Mouse (Mus musculus) limb, embryonic 13.5 days (tissue): ENCODE data around the gene Tmem165. TPM values are rescaled to one million over a fixed set of nuclear protein-coding genes. Genes with fewer than 3 reads are reported as not detected.
A peak's percentile ranks its signal among the peaks of the same experiment; 100 is the strongest.

Source experiments
- ATAC-seq: fragments of 200-750 bp; cut with Nextera tagmentation; 2 replicates; pipeline ENCODE4 v1.8.0; 2017; ENCODE audit warnings: low read depth, moderate number of reproducible peaks, moderate TSS enrichment; ENCODE audit not compliant: low FRiP score
- H3K27ac ChIP-seq: fragments of 300-500 bp; sonication (generic); 2 replicates; pipeline ENCODE4 v1.5.1; 2015; ENCODE audit warnings: inconsistent platforms, mild to moderate bottlenecking, moderate library complexity
- H3K27me3 ChIP-seq: fragments of 300-500 bp; sonication (generic); 2 replicates; pipeline ENCODE4 v1.6.1; 2015; ENCODE audit warnings: mild to moderate bottlenecking, inconsistent platforms
- H3K36me3 ChIP-seq: fragments of 300-500 bp; sonication (generic); 2 replicates; pipeline ENCODE4 v1.6.1; 2015; ENCODE audit warnings: inconsistent platforms, mild to moderate bottlenecking, moderate library complexity
- H3K4me1 ChIP-seq: fragments of 300-500 bp; sonication (generic); 2 replicates; pipeline ENCODE4 v1.6.1; 2015; ENCODE audit warnings: inconsistent platforms
- H3K4me2 ChIP-seq: fragments of 300-500 bp; sonication (generic); replicated peaks from 2 replicates; pipeline ENCODE4 v1.6.1; 2015; ENCODE audit warnings: inconsistent platforms, mild to moderate bottlenecking, moderate library complexity
- H3K4me3 ChIP-seq: fragments of 300-500 bp; sonication (generic); 2 replicates; pipeline ENCODE4 v1.5.1; 2015; ENCODE audit warnings: moderate library complexity, mild to moderate bottlenecking, inconsistent platforms
- H3K9ac ChIP-seq: fragments of 300-500 bp; sonication (generic); 2 replicates; pipeline ENCODE4 v1.6.1; 2015; ENCODE audit warnings: mild to moderate bottlenecking, inconsistent platforms
- H3K9me3 ChIP-seq: fragments of 300-500 bp; sonication (generic); 2 replicates; pipeline ENCODE4 v1.6.1; 2016; ENCODE audit warnings: inconsistent platforms
- WGBS: fragments of 180-500 bp; shearing (Covaris S2); methylation state at CpG from one replicate; pipeline ENCODE4 v1.1.7; 2015; 5-methylcytosine and 5-hydroxymethylcytosine counted together
- polyA plus RNA-seq: library from polyadenylated mRNA; unstranded; fragments of >200 nt; fragmentation: Nextera tagmentation; extraction: Ambion mirVana; gene quantifications from 2 replicates; pipeline ENCODE4 v1.2.1, GENCODE M21; 2015

Tmem165 gene
- polyA plus RNA-seq, 1 experiment from 2014 or later = 111 TPM

DNA sequence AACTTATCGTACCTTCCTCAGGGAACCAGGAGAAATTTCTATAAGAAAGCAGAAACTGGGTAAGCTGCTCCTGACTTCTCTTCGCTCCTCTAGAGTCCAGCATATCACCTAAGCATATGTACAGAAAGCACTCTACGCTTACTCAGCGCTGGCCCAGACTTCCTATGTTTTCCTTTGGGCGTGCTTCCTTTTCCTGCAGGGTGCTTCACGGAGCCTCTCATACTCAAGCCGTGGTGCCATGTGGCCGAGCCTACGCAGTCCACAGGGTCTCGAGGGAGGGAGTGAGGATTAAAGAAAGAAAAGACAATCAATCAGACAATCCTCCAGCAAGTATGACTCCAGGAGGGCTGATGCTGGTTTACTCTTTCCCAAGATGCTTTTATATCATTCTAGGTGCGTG is 6.8 kb upstream of the Tmem165 start:
- no peaks in the 10 kb centered on the region for H3K9me3 ChIP-seq
- no peaks in the 10 kb centered on the region for H3K27me3 ChIP-seq
- H3K27ac ChIP-seq = no peak overlapping the region
- 69% methylated on average over 11 of the region's 11 CpGs for WGBS
- H3K4me1 ChIP-seq = peaks cover 10% of the 10 kb centered on the region
- no peak overlapping the region for H3K4me3 ChIP-seq
- ATAC-seq = no peak
- no peak overlapping the region for H3K9ac ChIP-seq
- H3K4me2 ChIP-seq = no peak overlapping the region
- no peaks in the 10 kb centered on the region for H3K36me3 ChIP-seq

DNA sequence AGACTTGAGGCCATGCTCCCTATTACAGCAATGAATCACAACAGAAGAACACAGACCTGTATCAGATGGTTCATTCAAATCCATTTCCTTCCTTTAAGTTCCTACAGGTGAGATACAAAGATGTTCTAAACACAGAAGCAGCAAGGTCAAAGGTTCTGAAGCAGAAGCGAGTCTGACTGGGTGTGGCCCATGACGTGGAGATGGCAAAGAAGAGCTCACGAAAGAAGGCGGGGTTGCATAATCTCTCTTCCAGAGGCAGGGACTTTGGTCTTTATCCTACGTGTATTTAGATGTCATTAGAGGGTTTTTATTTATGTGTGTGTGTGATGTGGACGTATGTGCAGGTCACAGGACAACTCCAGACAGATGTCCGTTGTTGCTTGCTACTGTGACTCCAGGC is 6.0 kb upstream of the Tmem165 start:
- no peak for ATAC-seq
- Histone ChIP-seq H3K4me2 (no peak overlapping the region), H3K27ac (no peak overlapping the region), H3K4me3 (no peak overlapping the region), H3K36me3 (no peaks in the 10 kb centered on the region), H3K27me3 (no peaks in the 10 kb centered on the region), H3K4me1 (peaks cover 17% of the 10 kb centered on the region), H3K9me3 (no peaks in the 10 kb centered on the region), H3K9ac (no peak overlapping the region)
- 79% methylated on average over 7 of the region's 7 CpGs for WGBS

DNA sequence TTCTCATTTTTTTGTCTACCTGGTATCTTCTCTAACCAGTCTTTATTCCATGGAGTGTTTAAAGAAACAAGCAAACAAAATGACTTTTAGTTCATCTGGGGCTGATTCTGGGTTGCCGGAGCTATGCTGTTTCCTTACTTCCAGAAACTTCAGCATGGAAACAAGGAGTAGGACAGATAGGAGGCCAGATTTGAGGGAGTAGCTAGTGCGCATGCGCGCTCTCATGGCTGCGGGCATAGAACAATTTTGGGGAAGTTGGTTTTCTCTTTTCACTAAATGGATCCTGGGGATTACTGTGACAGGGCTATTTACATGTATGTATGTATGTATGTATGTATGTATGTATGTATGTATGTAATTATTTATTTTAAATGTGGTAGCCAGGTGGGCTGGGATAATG is 4.5 kb upstream of the Tmem165 start:
- no peak for ATAC-seq
- Histone ChIP-seq H3K36me3 (no peaks in the 10 kb centered on the region), H3K9ac (no peak overlapping the region), H3K4me2 (no peak overlapping the region), H3K9me3 (no peaks in the 10 kb centered on the region), H3K27ac (no peak overlapping the region), H3K4me1 (peaks cover 24% of the 10 kb centered on the region), H3K4me3 (no peak overlapping the region), H3K27me3 (no peaks in the 10 kb centered on the region)
- WGBS = 96% methylated on average over 5 of the region's 5 CpGs

DNA sequence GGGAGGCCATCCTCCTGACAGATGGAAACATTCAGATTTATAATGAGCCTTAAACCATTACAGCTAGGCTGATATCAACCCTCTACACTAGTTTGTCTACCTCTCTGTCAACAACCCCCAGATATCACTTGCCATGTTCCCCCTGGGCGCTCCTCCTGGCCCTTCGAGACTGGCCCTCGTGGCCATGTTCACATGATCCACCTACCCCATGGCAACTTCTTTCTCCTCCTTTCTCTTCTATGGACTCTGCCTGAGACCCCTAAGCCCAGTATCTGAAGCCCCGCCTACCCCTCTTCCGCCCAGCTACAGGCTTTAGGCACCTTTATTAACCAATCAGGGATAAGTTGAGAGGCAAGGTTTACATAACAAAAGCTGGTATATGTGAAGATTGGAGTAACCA is 3.9 kb upstream of the Tmem165 start:
- peaks cover 26% of the 10 kb centered on the region for H3K4me1 ChIP-seq
- no peaks in the 10 kb centered on the region for H3K9me3 ChIP-seq
- no peak for ATAC-seq
- no peak overlapping the region for H3K4me3 ChIP-seq
- H3K9ac ChIP-seq = no peak overlapping the region
- 87% methylated on average over 5 of the region's 5 CpGs for WGBS
- H3K27me3 ChIP-seq = no peaks in the 10 kb centered on the region
- no peak overlapping the region for H3K27ac ChIP-seq
- H3K36me3 ChIP-seq = no peaks in the 10 kb centered on the region
- no peak overlapping the region for H3K4me2 ChIP-seq

DNA sequence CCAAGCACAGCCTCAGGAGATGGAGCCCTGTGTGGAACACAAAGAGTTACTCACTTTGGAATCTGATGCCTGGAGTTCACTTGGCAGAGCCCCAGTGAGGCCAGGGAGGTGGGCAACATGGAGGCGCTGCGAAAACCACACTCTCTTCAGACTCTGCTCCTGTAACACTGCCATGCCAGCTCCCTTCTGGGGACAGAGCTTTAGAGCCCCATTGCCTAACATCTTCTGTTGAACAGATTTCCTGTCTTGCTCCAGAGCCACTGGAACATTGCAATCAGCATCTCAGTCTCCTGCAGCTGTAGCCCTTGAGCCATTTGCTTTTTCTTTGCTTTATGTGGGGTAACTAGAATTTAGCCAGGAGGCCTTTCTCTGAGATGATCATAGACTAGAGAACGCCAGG is 1.4 kb upstream of the Tmem165 start:
- H3K36me3 ChIP-seq = 0 out of 2 replicates have a peak, but pooled peaks cover 4% of the 10 kb centered on the region
- no peak for ATAC-seq
- H3K9me3 ChIP-seq = no peaks in the 10 kb centered on the region
- H3K4me2 ChIP-seq = peak overlapping the region; percentile 75
- H3K4me3 ChIP-seq = no peak overlapping the region
- no peaks in the 10 kb centered on the region for H3K27me3 ChIP-seq
- 44% methylated on average over 3 of the region's 3 CpGs for WGBS
- H3K4me1 ChIP-seq = peaks cover 38% of the 10 kb centered on the region
- H3K27ac ChIP-seq = peak overlapping the region; percentile 52; the same call in 1 of the 2 replicates
- H3K9ac ChIP-seq = no peak overlapping the region

DNA sequence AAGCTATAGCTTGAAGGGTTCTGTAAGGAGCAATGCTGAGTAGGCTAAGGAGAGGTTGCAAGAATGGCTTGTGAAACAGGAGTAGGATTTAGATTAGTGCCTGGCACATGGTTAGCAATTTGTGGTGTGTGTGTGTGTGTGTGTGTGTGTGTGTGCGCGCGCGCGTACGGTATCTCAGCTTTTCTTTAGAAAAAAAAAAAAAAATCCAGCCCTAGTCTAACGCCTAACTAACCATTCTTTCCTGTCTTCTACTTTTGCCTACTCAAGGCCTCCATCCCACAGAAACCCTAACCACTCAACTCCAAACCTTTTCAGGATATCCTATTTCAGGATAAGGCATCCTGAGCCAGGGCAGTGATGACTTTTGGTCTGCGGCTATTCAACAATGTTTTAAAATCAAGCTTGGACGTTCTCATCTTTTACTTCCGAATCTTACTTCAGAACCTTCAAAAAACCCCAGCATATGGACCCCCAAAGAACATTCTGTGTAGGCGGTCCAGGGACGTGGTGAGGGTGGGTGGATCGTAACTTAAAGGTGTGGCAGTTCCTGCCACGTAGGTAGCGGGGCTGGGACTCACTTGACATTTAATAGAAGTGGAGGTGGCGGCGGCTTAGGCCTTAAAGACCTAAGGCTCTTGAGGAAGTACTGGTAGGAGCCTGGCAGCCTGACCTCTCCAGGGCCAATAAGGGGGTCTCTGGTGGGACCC is 484 bp upstream of the Tmem165 start:
- Histone ChIP-seq H3K9ac (peak overlapping the region; percentile 96), H3K27ac (peak overlapping the region; percentile 97; the same call in 1 of the 2 replicates)
- no peak; the same call in 1 of the 2 replicates for ATAC-seq

DNA sequence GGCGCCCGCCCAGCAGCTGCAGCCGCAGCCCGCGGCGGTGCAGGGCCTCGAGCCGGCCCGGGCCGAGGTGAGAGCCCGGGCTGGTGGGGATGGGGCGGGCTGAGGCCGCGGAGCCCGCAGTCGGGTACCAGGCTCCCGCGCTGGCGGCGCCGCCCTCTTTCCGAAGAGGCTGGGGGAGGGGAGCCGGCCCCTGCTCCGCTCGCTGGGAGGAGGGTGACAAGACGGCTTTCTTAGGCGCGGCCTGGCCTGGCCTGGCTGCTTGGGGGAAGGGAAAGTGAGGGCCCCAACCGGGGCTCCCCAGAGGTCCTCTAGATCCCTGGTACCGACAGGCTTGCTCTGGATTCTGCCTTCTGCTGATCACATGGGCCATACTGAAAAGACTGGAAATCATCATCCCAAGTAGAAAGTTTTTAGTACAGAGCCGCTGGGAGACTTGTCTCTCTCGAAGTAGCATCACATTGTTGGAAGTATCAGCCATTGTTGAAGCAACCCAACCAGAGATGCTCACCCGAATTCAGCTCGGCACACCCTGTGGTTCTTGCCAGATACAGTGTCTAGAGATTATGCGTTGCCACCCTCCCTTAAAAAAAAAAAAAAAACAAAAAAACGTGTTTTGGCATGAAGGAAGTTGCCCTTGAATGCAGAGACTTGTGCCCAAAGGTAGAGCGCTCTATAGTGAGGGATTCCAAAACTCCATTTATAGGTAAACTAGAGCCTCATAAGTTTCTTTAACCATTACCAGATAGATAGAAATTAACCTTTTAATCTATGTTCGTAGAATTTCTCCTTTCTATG is 803 bp downstream of the Tmem165 start:
- peak overlapping the region; percentile 96 for H3K9ac ChIP-seq
- peak overlapping the region; percentile 97 for H3K4me3 ChIP-seq
- peaks cover 11% of the 10 kb centered on the region; the same call in 1 of the 2 replicates for H3K36me3 ChIP-seq
- H3K4me2 ChIP-seq = peak overlapping the region; percentile 75
- 4% methylated on average over 38 of the region's 38 CpGs for WGBS
- no peaks in the 10 kb centered on the region for H3K27me3 ChIP-seq
- H3K9me3 ChIP-seq = no peaks in the 10 kb centered on the region
- H3K27ac ChIP-seq = peak overlapping the region; percentile 97
- peak; percentile 80 for ATAC-seq
- H3K4me1 ChIP-seq = peaks cover 45% of the 10 kb centered on the region

More for the DNA sequence above, 484 bp upstream of the Tmem165 start:
- Histone ChIP-seq H3K4me3 (peak overlapping the region; percentile 97), H3K27me3 (no peaks in the 10 kb centered on the region), H3K4me1 (peaks cover 45% of the 10 kb centered on the region), H3K36me3 (peaks cover 11% of the 10 kb centered on the region; the same call in 1 of the 2 replicates), H3K4me2 (peak overlapping the region; percentile 75), H3K9me3 (no peaks in the 10 kb centered on the region)
- 36% methylated on average over 17 of the region's 17 CpGs for WGBS

DNA sequence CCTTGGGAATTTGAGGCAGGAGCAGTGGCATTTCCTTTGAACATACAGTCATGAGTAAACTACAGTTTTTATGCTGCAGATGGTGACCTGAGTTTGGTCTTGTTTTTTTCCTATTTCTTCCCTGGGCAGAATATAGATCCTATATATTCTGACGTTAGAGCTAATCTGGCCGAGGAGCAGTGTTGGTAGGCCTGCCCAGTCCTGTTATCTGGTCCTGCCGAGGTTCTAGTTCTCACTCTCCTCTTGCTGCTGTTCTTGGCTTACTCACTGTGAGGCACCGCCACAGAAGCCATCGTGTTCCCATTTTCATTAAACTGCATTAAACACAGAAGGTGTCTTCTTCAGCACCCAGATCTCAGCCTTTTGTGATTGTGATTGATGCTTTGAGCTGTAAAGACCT is 4.2 kb downstream of the Tmem165 start:
- H3K9me3 ChIP-seq = no peaks in the 10 kb centered on the region
- no peak for ATAC-seq
- WGBS = 86% methylated on average over 5 of the region's 5 CpGs
- H3K4me2 ChIP-seq = no peak overlapping the region
- no peak overlapping the region for H3K27ac ChIP-seq
- H3K4me3 ChIP-seq = no peak overlapping the region
- H3K27me3 ChIP-seq = no peaks in the 10 kb centered on the region
- peaks cover 42% of the 10 kb centered on the region for H3K4me1 ChIP-seq
- H3K36me3 ChIP-seq = peaks cover 28% of the 10 kb centered on the region
- H3K9ac ChIP-seq = no peak overlapping the region

DNA sequence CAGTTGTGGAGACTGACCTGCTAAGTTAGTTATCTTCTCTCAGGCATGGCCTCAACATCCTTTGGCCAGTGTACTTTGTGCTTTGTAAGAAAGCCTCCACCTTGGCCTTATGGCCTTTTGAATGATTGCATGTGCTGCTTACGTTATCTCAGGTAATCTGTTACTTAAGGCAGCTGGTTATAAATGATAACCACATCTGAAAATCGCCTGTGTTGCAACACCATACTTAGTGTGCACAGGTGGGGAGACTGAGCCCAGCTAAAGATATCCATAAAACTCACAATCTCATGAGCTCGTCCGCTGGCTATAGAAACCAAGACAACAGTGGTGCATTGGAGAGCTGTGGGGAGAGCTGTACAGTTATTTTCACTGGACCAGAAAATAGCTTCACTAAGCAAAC is 6.9 kb downstream of the Tmem165 start:
- no peaks in the 10 kb centered on the region for H3K27me3 ChIP-seq
- ATAC-seq = no peak
- peaks cover 39% of the 10 kb centered on the region for H3K36me3 ChIP-seq

DNA sequence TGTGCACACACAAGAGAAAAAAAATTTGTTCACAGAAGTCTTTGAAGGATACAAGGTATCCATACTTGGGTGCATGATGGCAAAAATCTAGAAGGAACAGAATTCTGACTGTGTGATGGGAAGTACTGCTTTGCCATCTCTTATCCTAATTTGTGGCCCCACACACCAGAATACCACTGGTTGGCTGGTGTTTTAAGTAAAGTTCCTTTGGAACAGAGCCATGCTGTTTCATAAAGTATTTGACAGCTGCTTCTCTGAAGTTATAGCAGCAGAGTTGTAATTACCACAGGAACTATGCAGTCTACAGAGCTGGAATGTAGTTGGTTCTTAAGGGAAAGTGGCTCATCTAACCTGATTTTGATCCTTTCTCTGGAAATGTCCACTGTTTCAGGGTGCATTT is 9.4 kb downstream of the Tmem165 start:
- Histone ChIP-seq H3K4me2 (no peak overlapping the region), H3K9ac (no peak overlapping the region), H3K36me3 (peaks cover 41% of the 10 kb centered on the region), H3K9me3 (no peaks in the 10 kb centered on the region), H3K4me1 (peaks cover 16% of the 10 kb centered on the region), H3K4me3 (no peak overlapping the region), H3K27me3 (no peaks in the 10 kb centered on the region), H3K27ac (no peak overlapping the region)
- no peak for ATAC-seq

More for the DNA sequence above, 6.9 kb downstream of the Tmem165 start:
- no peak overlapping the region for H3K9ac ChIP-seq
- no peak overlapping the region for H3K27ac ChIP-seq
- no peak overlapping the region for H3K4me3 ChIP-seq
- H3K9me3 ChIP-seq = no peaks in the 10 kb centered on the region
- 85% methylated on average over 4 of the region's 4 CpGs for WGBS
- peaks cover 34% of the 10 kb centered on the region for H3K4me1 ChIP-seq
- no peak overlapping the region for H3K4me2 ChIP-seq

DNA sequence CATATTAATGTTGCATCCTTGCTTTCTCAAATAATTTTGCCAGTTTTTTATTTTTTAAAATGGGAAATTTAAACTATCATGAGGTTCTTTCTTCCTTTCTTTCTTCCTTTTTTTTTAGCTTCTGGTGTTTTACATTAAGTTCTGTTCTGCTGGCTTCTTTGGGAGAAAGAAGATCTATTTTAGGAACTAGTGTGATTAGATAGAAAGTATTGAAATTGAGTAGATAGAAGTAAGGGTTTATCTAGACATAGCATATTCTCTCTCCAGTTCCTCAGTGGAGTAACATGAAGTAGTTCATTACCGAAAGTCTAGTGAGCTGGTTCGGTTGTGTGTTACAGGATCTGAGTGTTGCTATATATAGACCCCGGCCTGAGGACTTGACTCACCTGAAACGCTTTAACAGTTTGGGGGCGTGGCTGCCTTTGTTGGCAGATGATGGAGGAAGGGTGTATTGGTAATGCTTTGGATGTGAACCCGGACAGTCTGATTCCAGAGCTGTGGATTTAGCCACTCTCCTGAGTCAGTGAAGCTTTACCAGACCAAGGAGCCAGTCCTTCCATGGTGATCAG is 10.8 kb downstream of the Tmem165 start:
- no peak overlapping the region for H3K4me2 ChIP-seq
- no peak overlapping the region for H3K4me3 ChIP-seq
- ATAC-seq = no peak
- H3K36me3 ChIP-seq = peaks cover 44% of the 10 kb centered on the region
- no peak overlapping the region for H3K9ac ChIP-seq
- H3K27ac ChIP-seq = no peak overlapping the region
- H3K4me1 ChIP-seq = peaks cover 16% of the 10 kb centered on the region; the same call in 1 of the 2 replicates
- 80% methylated on average over 6 of the region's 6 CpGs for WGBS
- H3K9me3 ChIP-seq = no peaks in the 10 kb centered on the region
- H3K27me3 ChIP-seq = no peaks in the 10 kb centered on the region

DNA sequence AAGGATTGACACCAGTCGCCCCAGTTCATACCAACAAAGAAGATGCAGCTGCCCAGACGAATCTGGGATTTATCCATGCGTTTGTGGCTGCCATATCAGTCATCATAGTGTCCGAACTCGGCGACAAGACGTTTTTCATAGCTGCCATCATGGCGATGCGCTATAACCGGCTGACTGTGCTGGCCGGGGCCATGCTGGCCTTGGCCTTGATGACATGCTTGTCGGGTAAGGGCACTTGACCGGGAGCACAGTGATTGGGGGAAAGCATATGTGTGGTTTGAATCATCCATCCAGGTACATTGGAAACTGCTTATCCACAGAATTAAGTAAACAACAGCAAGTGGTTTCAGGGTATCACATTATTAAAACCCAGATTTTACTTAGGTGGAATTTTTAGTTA is 15.7 kb downstream of the Tmem165 start:
- 92% methylated on average over 13 of the region's 13 CpGs for WGBS
- H3K9ac ChIP-seq = no peak overlapping the region
- ATAC-seq = no peak
- no peaks in the 10 kb centered on the region for H3K9me3 ChIP-seq
- H3K4me1 ChIP-seq = no peaks in the 10 kb centered on the region
- no peaks in the 10 kb centered on the region for H3K27me3 ChIP-seq
- H3K27ac ChIP-seq = no peak overlapping the region
- peaks cover 63% of the 10 kb centered on the region for H3K36me3 ChIP-seq
- H3K4me3 ChIP-seq = no peak overlapping the region
- H3K4me2 ChIP-seq = no peak overlapping the region
